Mouse (Mus musculus) cerebellum, postnatal 4 days (tissue): ENCODE measurements at regions not wholly inside any gene's neighbourhood (a gene's known extent, or its start where the extent isn't known, plus 50 kb on each side); places are given as distances from the start of the nearest gene placed in this dataset.
A peak's percentile ranks its signal among the peaks of the same experiment; 100 is the strongest.

Source experiments
- DNase-seq, 2 experiments: peaks; one replicate each; pipeline ENCODE4 v3.0.0; 2022; ENCODE audit warnings: low spot score in 2 of 2, mixed read lengths in 1 of 2

- no peak for DNase-seq
These were observed 616.0 kb downstream of the Ryr2 start for GRCm38 (mm10) chr13:11490766-11491165.

DNA sequence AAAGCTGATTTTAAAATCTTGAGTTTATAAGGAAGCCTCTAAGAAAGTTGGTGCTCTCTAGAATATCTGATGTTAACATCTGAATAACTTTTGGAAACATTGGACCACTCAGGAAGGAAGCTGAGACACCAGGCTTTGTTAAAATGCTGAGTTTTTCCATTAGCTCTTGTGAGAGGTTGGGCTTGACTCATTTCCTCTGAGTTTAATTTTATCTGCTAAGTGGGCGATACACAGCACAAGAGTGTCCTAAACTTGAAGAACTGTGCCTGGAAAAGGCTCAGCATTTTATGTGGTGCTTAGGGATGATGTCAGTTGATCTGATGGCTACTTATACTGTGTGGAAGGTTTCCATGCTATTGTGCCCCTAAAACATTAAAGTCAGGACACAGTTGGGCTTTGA, 623.6 kb downstream of the Ryr2 start:
- no peak for DNase-seq

GRCm38 (mm10) chr13:11482701-11483100, 624.0 kb downstream of the Ryr2 start:
- DNase-seq: no peak

- no peak for DNase-seq
These were observed 646.5 kb downstream of the Ryr2 start for GRCm38 (mm10) chr13:11460251-11460650.

GRCm38 (mm10) chr13:11455113-11455512, 651.6 kb downstream of the Ryr2 start:
- DNase-seq: no peak

DNA sequence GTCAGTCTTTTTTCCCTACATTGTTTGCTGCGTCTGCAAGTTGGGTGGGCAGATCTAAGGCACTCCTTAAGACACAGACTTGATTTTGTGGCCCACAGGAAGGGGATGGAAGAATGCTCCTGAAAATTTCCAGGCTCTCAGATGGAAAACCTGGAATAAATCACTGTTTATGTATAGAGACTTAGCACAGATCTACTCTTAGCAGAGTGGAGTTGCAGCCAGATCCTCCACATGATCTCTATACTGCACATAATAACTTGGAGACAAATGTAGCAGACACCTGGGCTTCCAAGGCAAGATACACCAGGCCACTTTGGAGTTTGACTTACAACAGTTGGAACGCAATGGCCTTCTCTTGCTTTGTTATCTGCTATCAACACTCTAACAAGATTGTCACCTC, 654.3 kb downstream of the Ryr2 start:
- no peak for DNase-seq

- no peak for DNase-seq
These were observed 674.0 kb downstream of the Ryr2 start for GRCm38 (mm10) chr13:11432465-11433339.

DNA sequence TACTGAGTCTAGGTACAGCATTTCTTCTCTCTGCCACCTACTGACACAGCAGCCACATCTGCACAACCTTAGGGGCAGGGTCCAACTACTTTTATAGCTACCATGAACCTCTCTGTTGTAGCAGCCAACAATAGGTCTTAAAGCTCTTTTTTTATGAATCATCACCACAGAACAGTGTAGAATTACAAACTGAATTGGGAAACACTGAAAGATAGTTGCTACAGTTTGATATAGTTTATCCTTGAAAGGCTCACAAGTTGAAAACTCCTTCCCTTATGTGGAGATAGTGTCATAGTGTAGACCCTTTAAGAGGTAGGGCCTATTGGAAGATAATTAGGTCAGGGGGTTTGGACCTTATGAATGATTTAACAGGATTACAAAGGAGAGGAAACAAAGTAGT, 679.9 kb downstream of the Ryr2 start:
- no peak for DNase-seq

- DNase-seq: no peak
These were observed 714.7 kb downstream of the Ryr2 start for GRCm38 (mm10) chr13:11392027-11392426.

GRCm38 (mm10) chr13:11375452-11375851, 731.3 kb downstream of the Ryr2 start:
- DNase-seq: no peak

DNA sequence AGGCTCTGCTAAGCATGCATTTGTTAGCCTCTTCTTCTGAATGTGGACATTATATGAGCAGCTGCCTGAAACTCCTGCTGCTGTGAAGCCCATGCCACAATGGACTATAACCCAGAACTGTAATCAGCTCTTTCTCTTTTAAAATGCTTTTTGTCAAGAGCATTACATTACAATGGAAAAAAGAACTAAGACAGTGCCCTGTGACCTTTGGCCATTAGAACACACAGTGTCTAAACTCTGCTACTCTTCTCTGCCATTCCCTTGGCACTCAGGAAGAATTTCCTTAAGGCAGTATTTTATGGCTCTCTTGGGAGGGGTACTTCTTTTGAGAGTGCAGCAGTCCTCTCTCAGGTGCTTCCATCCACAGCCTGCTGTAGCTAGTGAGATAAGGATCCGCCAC, 737.3 kb downstream of the Ryr2 start:
- no peak for DNase-seq

DNA sequence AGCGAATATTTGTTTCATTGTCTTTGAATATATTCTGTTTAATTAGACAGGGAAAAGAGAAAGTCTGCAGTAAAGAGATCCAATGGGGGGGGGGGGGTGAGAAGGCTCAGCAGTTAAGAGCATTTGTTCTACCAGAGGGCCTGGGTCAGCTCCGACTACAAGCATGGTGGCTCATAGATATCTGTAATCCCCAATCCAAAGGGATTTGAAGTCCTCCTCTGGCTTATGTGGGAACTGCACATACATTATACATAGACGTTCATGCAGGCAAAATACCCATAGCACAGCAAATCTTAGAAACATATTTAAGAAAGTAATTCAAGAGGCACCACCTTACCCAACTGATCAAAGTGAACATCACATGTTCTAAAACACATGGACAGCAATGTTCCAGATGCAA, 743.9 kb downstream of the Ryr2 start:
- no peak for DNase-seq

- no peak for DNase-seq
These were observed 758.3 kb downstream of the Ryr2 start for GRCm38 (mm10) chr13:11348502-11348849.

- peak in 1 of 2 experiments; percentile 57 for DNase-seq
These were observed 758.8 kb downstream of the Ryr2 start for GRCm38 (mm10) chr13:11347787-11348501.

GRCm38 (mm10) chr13:11344500-11344899, 762.2 kb downstream of the Ryr2 start:
- peak in 1 of 2 experiments; percentile 37 for DNase-seq

- DNase-seq: peak in 1 of 2 experiments; percentile 32
These were observed 768.5 kb downstream of the Ryr2 start for GRCm38 (mm10) chr13:11338297-11338616.

DNA sequence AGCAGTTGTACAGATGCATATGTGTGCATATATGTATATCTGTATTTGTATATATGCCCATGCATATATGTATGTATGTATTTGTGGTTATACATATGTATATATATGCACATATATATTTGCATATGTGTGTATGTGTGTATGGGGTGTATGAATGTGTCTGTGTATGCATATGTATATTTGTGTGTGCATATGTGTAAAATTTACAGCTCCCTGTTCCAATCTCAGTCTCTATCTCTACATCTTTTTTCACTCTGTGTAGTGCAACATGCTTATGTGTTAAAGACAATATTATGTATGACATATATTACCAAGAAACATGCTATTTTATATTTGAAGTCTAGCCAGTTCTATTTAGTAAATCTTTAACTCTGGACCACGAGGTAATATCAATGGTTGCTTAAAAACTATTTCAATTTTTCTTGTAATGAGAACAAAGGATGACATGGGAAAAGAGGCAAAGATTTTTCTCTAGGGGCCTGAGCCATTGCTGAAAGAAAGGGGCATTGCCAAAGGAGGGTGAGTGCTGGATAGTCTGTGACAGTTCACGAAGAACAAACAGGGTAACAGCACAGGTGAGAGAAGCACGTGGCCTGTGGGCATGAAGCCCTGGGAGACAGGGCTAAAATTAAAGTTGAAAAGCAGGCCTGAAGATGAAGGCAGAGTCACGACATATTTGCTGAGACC, 769.0 kb downstream of the Ryr2 start:
- no peak for DNase-seq

DNA sequence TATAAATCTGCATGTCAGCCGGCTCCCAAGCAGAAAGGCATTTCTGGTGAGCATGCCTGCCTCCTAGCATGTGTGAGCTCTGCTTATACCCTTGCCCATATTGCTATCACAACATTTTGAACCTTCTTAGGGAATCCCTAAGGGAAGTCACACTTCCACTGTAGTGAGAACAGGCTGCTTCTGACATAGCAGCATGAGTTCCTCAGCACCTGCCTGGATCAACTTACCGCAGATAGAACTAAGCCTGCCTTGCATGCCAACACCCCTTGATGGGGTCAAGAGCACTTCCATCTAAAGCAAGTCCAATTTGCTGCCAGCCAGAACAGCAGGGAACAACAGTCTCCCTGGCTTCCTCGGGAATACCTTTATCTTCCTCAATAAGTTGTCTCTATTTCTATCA, 769.8 kb downstream of the Ryr2 start:
- DNase-seq: no peak

DNA sequence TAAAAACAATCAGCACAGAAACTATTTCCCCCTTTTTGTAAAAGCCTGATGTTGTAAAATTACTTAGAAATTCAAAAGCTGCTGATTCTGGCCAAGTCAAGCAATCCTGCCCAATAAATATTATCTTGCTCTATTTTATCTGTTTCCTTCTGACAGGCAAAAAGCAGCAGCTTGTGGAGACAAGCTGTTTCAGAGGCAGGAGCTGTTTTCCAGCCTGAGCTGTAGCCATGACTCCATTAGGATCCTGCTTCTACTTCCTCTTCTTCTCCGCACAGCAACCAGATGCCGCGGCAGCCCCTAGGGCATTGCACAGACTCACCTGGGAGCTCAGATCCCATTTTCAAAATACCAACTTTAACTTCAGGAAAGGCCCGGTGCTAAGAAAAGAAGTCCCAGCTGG, 774.8 kb downstream of the Ryr2 start:
- DNase-seq: no peak

GRCm38 (mm10) chr13:11308716-11309115, 798.0 kb downstream of the Ryr2 start:
- DNase-seq: no peak

DNA sequence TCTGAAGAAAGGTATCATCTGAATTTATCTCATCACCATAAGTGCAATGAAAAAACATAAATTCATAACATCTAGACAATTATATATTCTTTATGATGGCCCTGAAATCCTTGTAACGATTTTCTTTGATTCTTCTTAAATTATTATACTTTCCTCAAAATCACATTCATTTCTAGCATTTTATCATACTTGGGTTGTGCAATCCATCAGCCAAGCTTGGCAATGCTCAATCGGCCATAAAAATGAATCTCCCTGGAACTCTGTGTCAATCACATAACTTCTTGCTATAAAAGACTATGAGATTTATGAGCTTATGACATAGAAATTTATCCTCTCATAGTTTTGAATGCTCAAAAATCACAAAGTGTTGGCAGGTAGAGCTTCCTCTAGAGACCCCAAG, 811.3 kb downstream of the Ryr2 start:
- no peak for DNase-seq

DNA sequence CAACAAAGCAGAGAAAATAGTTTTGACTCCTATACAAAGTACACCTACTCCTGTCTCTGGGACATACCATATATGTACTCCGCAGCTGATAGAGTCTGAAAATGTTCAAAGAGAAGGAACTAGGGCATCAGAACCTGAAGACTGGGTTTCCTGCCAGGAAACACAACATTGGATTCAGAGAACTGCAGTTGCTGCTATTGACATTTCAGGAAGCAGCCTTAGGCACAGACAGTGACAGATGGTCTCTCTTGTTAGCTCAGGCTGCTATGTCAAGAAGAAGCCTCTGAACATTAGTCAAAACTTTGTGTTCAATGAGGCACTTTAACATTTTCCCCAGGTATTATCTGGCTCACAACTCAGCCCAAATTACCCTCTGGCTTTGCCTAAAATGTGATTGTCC, 812.1 kb downstream of the Ryr2 start:
- DNase-seq: no peak

DNA sequence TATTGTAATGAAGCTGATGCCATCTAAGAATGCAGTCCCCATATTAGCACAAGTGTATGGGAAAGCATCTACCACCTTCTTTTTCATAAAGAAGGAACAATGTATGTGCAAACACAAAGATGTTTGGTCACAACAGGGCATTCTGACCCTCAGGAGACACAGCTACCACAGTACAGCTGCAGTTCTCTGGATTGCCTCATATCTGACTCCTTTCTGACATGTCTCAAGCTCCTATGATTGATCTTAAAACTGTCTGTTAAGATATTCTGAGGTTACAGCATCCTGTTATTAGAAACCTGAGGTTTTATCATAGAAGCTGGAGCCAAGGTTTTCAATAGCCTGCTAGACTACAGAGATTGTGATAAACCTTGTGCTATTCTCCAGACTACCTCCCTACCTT, 813.0 kb downstream of the Ryr2 start:
- DNase-seq: no peak
